ENCODE assay signal across 8 mouse cellular contexts in the genomic region with DNA sequence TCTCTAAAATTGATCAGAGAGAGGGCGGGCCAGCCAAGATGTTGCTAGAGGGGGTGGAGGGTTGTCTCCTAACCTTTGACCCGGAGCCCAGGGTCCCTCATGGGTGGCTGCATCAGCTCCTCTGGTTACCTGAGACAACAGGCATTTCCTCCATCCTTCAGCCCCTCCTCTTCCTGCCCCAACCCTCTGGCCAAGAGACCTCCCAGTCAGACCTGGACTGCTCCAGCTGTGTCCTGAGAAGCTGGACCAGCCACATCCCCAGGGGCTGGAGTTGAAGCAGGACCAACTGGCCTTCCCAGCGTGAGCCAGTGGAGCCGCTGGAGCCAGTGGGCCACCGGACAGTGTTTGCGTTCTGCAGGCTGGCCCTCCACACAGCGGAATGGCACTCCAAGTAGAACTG. TPM values are rescaled to one million over a fixed set of nuclear protein-coding genes. Genes with fewer than 3 reads are reported as not detected.
A peak's percentile ranks its signal among the peaks of the same experiment; 100 is the strongest.
DNase-seq lines count a peak whose midpoint lies in the region; ATAC-seq and TF ChIP-seq lines count a peak whose summit lies in the region.

A gene (plus strand): TSS at position 194 of the 400 bp plus-strand sequence.

- peak within 1 kb of the TSS; percentile 80 for H3K9ac ChIP-seq in intestine, embryonic 14.5 days (ENCODE audit: low read length)
- peak within 1 kb of the TSS; percentile 72 for H3K9ac ChIP-seq in limb, embryonic 12.5 days (replicated peaks)

- no peak for ATAC-seq in intestine, embryonic 14.5 days (replicated peaks; ENCODE audit: low FRiP score, low TSS enrichment, low read depth)
- no peak for ATAC-seq in limb, embryonic 12.5 days (ENCODE audit: insufficient number of reproducible peaks, insufficient read depth, low FRiP score, low TSS enrichment, low read depth)
- ATAC-seq in neutrophil, adult 5-6 weeks (ENCODE audit: extremely low read depth, insufficient number of reproducible peaks, low FRiP score, poor library complexity, severe bottlenecking) = no peak

- peak within 1 kb of the TSS; percentile 74 for H3K4me2 ChIP-seq in intestine, embryonic 14.5 days (ENCODE audit: low read length)
- peak within 1 kb of the TSS; percentile 86 for H3K4me2 ChIP-seq in limb, embryonic 12.5 days

- no peaks in the 10 kb centered on the region; the same call in 1 of the 2 replicates for H3K27me3 ChIP-seq in intestine, embryonic 14.5 days (replicated peaks; ENCODE audit: control insufficient read depth, insufficient read depth, low read length)
- peaks cover 35% of the 10 kb centered on the region for H3K27me3 ChIP-seq in limb, embryonic 12.5 days

- no peaks in the 10 kb centered on the region for H3K36me3 ChIP-seq in intestine, embryonic 14.5 days (ENCODE audit: control insufficient read depth, insufficient read depth, low read length)
- H3K36me3 ChIP-seq in limb, embryonic 12.5 days = peaks cover 6% of the 10 kb centered on the region; the same call in 1 of the 2 replicates

- 76% methylated on average over 7 of the region's 7 CpGs for WGBS in intestine, embryonic 14.5 days
- WGBS in limb, embryonic 12.5 days = 72% methylated on average over 7 of the region's 7 CpGs

- H3K27ac ChIP-seq in layer of hippocampus, adult 2 months = peak within 1 kb of the TSS; percentile 92
- H3K27ac ChIP-seq in intestine, embryonic 14.5 days (ENCODE audit: low read depth) = peak within 1 kb of the TSS; percentile 86
- peak within 1 kb of the TSS; percentile 56; the same call in 1 of the 2 replicates for H3K27ac ChIP-seq in limb, embryonic 12.5 days

- DNase-seq in layer of hippocampus, adult 2 months (ENCODE audit: low spot score in 2 of 2) = no peak
- DNase-seq in layer of hippocampus, adult 9-10 months (ENCODE audit: low spot score) = no peak
- peak; percentile 49 to 69 for DNase-seq in adrenal gland, postnatal 36 days
- DNase-seq in gastrocnemius, postnatal 4 days (ENCODE audit: low spot score in 2 of 2) = peak in 1 of 2 experiments; percentile 60
- DNase-seq in intestine, embryonic 14.5 days (ENCODE audit: low spot score) = no peak
- DNase-seq in Muller cell, postnatal 12 days (ENCODE audit: inconsistent ontology term) = no peak

- peaks cover 32% of the 10 kb centered on the region for H3K4me1 ChIP-seq in intestine, embryonic 14.5 days (replicated peaks; ENCODE audit: control insufficient read depth, insufficient read depth, low read length)
- H3K4me1 ChIP-seq in limb, embryonic 12.5 days (replicated peaks) = peaks cover 39% of the 10 kb centered on the region

- H3K4me3 ChIP-seq in layer of hippocampus, adult 2 months = peak within 1 kb of the TSS; percentile 78
- H3K4me3 ChIP-seq in intestine, embryonic 14.5 days (ENCODE audit: low read depth, low read length) = peak within 1 kb of the TSS; percentile 81
- H3K4me3 ChIP-seq in limb, embryonic 12.5 days (replicated peaks) = peak within 1 kb of the TSS; percentile 65

- no peak for TF ChIP-seq CTCF in layer of hippocampus, adult 2 months (conservative IDR thresholded peaks at IDR 0.05)

- H3K9me3 ChIP-seq in intestine, embryonic 14.5 days (ENCODE audit: control insufficient read depth, low read length) = no peaks in the 10 kb centered on the region
- no peaks in the 10 kb centered on the region for H3K9me3 ChIP-seq in limb, embryonic 12.5 days

RNA-seq across cellular contexts. Expression of the gene that starts here (rescaled TPM):
- 10 to 100 TPM; 16.5 to 19.9 TPM for total RNA-seq in layer of hippocampus, adult 2 months (2021)
- 100 to 1,000 TPM; 155 to 158 TPM for total RNA-seq in adrenal gland, postnatal 36 days (2021)
- 10 to 100 TPM; 87.9 to 88.1 TPM for total RNA-seq in gastrocnemius, postnatal 4 days (2021)
- polyA plus RNA-seq in intestine, embryonic 14.5 days (2014; fragmentation: Nextera tagmentation; extraction: Ambion mirVana) = 41.7 and 42.5 TPM in 2 replicates
- polyA plus RNA-seq in limb, embryonic 12.5 days (2016; fragmentation: Nextera tagmentation; extraction: Ambion mirVana) = 24.2 and 28.2 TPM in 2 replicates
- total RNA-seq in neutrophil, adult 5-6 weeks (2017) = 153 and 163 TPM in 2 replicates

Comparison
In these comparisons a context has a peak if more than half of its experiments do, and no peak if none do; other contexts are left out.
1. DNase-seq: peak in adrenal gland, postnatal 36 days (2 of 2); none in layer of hippocampus, adult 2 months (0 of 2), layer of hippocampus, adult 9-10 months (single experiment), intestine, embryonic 14.5 days (single experiment) and Muller cell, postnatal 12 days (single experiment).
2. Peak in every context shown above with its lines, with median percentiles within 50 percentile points of each other: H3K27ac ChIP-seq and H3K4me3 ChIP-seq.